Mouse (Mus musculus) megakaryocyte, embryonic 14.5 days (primary cell): ENCODE measurements around the gene Dimt1.

Source experiments
- FLI1 ChIP-seq: IDR thresholded peaks from 2 replicates; pipeline ENCODE4 v1.6.1; 2012; ENCODE audit warnings: low read length, inconsistent platforms, mixed read lengths
- GATA1 ChIP-seq: IDR thresholded peaks from 3 replicates; pipeline ENCODE4 v1.6.1; 2012; ENCODE audit warnings: mixed read lengths, low read length, inconsistent platforms, borderline replicate concordance

- TF ChIP-seq GATA1 (no peak), FLI1 (no peak)
Observed at GRCm38 (mm10) chr13:106918322-106919050, 28.4 kb upstream of the Dimt1 start.
